Mouse (Mus musculus): ENCODE measurements around the gene Platr17. TPM values are rescaled to one million over a fixed set of nuclear protein-coding genes. Genes with fewer than 3 reads are reported as not detected.
A peak's percentile ranks its signal among the peaks of the same experiment; 100 is the strongest.

The Platr17 gene
- polyA plus RNA-seq, 1 experiment from 2014 or later, result 0.20 TPM

- H3K4me3 ChIP-seq, result peak within 1 kb of the TSS; percentile 87
- WGBS, result under 1% methylated on average over 68 of the region's 68 CpGs
- H3K4me1 ChIP-seq, result peaks cover 28% of the 10 kb centered on the region
- peaks cover 40% of the 10 kb centered on the region for H3K36me3 ChIP-seq
- DNase-seq (ENCODE audit: low spot score), result peak; percentile 99
- no peaks in the 10 kb centered on the region for H3K27me3 ChIP-seq (ENCODE audit: low read depth, poor library complexity, severe bottlenecking)
- H3K9me3 ChIP-seq (replicated peaks), result no peaks in the 10 kb centered on the region
- H3K27ac ChIP-seq, result peak within 1 kb of the TSS; percentile 92
These were observed 4.3 kb downstream of the Platr17 start, which contains the start of gene Daxx for GRCm38 (mm10) chr17:33909077-33909868. Gene Daxx, plus strand, starts transcription at chr17:33909414.

- under 1% methylated on average over 14 of the region's 14 CpGs for WGBS
- peak; percentile 50 for DNase-seq (ENCODE audit: low spot score)
- peak overlapping the region; percentile 92 for H3K27ac ChIP-seq
- H3K4me1 ChIP-seq, result peaks cover 29% of the 10 kb centered on the region
- H3K36me3 ChIP-seq, result peaks cover 46% of the 10 kb centered on the region
- H3K9me3 ChIP-seq (replicated peaks), result no peaks in the 10 kb centered on the region
- peak overlapping the region; percentile 87 for H3K4me3 ChIP-seq
- no peaks in the 10 kb centered on the region for H3K27me3 ChIP-seq (ENCODE audit: low read depth, poor library complexity, severe bottlenecking)
These were observed 4.9 kb downstream of the Platr17 start for GRCm38 (mm10) chr17:33909869-33910250.

- no peak for DNase-seq (ENCODE audit: low spot score)
- Histone ChIP-seq H3K36me3 (peaks cover 50% of the 10 kb centered on the region), H3K4me1 (peaks cover 31% of the 10 kb centered on the region)
These were observed 5.6 kb downstream of the Platr17 start for GRCm38 (mm10) chr17:33910346-33911051.

GRCm38 (mm10) chr17:33911052-33911812, 6.3 kb downstream of the Platr17 start:
- Histone ChIP-seq H3K4me3 (no peak overlapping the region), H3K27ac (no peak overlapping the region), H3K36me3 (peaks cover 50% of the 10 kb centered on the region), H3K4me1 (peaks cover 31% of the 10 kb centered on the region), H3K9me3 (replicated peaks) (no peaks in the 10 kb centered on the region), H3K27me3 (ENCODE audit: low read depth, poor library complexity, severe bottlenecking) (no peaks in the 10 kb centered on the region)
- no peak for DNase-seq (ENCODE audit: low spot score)
- WGBS, result 94% methylated on average over 31 of the region's 31 CpGs

More at GRCm38 (mm10) chr17:33910346-33911051, 5.6 kb downstream of the Platr17 start:
- H3K27me3 ChIP-seq (ENCODE audit: low read depth, poor library complexity, severe bottlenecking), result no peaks in the 10 kb centered on the region
- H3K27ac ChIP-seq, result peak overlapping the region; percentile 92; the same call in 1 of the 2 replicates
- 56% methylated on average over 11 of the region's 11 CpGs for WGBS
- H3K4me3 ChIP-seq, result peak overlapping the region; percentile 87
- H3K9me3 ChIP-seq (replicated peaks), result no peaks in the 10 kb centered on the region

GRCm38 (mm10) chr17:33911813-33912414, 7.0 kb downstream of the Platr17 start:
- Histone ChIP-seq H3K27me3 (ENCODE audit: low read depth, poor library complexity, severe bottlenecking) (no peaks in the 10 kb centered on the region), H3K27ac (no peak overlapping the region), H3K9me3 (replicated peaks) (no peaks in the 10 kb centered on the region), H3K4me3 (peak overlapping the region; percentile 7; the same call in 1 of the 2 replicates), H3K4me1 (peaks cover 37% of the 10 kb centered on the region), H3K36me3 (peaks cover 52% of the 10 kb centered on the region)
- WGBS, result 91% methylated on average over 28 of the region's 28 CpGs
- DNase-seq (ENCODE audit: low spot score), result no peak

- DNase-seq (ENCODE audit: low spot score), result no peak
- WGBS, result 91% methylated on average over 10 of the region's 10 CpGs
- Histone ChIP-seq H3K27me3 (ENCODE audit: low read depth, poor library complexity, severe bottlenecking) (0 out of 2 replicates have a peak, but pooled peaks cover 1% of the 10 kb centered on the region), H3K4me1 (peaks cover 37% of the 10 kb centered on the region), H3K9me3 (replicated peaks) (no peaks in the 10 kb centered on the region), H3K36me3 (peaks cover 65% of the 10 kb centered on the region), H3K4me3 (peak overlapping the region; percentile 12; the same call in 1 of the 2 replicates), H3K27ac (no peak overlapping the region)
These were observed 8.3 kb downstream of the Platr17 start for GRCm38 (mm10) chr17:33913264-33913663.

GRCm38 (mm10) chr17:33913905-33914304, 9.0 kb downstream of the Platr17 start:
- DNase-seq (ENCODE audit: low spot score), result no peak
- no peaks in the 10 kb centered on the region for H3K9me3 ChIP-seq (replicated peaks)
- H3K27me3 ChIP-seq (ENCODE audit: low read depth, poor library complexity, severe bottlenecking), result peaks cover 7% of the 10 kb centered on the region; the same call in 1 of the 2 replicates
- H3K27ac ChIP-seq, result no peak overlapping the region
- WGBS, result 95% methylated on average over 8 of the region's 8 CpGs
- H3K4me3 ChIP-seq, result 0 out of 2 replicates have a peak overlapping the region, but pooled peaks have one; percentile 12
- peaks cover 69% of the 10 kb centered on the region for H3K36me3 ChIP-seq
- H3K4me1 ChIP-seq, result peaks cover 39% of the 10 kb centered on the region

- Histone ChIP-seq H3K4me3 (peak overlapping the region; percentile 72), H3K9me3 (replicated peaks) (no peaks in the 10 kb centered on the region), H3K27ac (no peak overlapping the region), H3K36me3 (peaks cover 69% of the 10 kb centered on the region), H3K27me3 (ENCODE audit: low read depth, poor library complexity, severe bottlenecking) (peaks cover 7% of the 10 kb centered on the region; the same call in 1 of the 2 replicates), H3K4me1 (peaks cover 49% of the 10 kb centered on the region)
- no peak for DNase-seq (ENCODE audit: low spot score)
- WGBS, result 80% methylated on average over 13 of the region's 13 CpGs
These were observed 10.0 kb downstream of the Platr17 start for GRCm38 (mm10) chr17:33914969-33915391.

- Histone ChIP-seq H3K27ac (peak within 1 kb of the TSS; percentile 94), H3K4me1 (peaks cover 50% of the 10 kb centered on the region), H3K4me3 (peak within 1 kb of the TSS; percentile 72), H3K36me3 (peaks cover 64% of the 10 kb centered on the region), H3K9me3 (replicated peaks) (no peaks in the 10 kb centered on the region), H3K27me3 (ENCODE audit: low read depth, poor library complexity, severe bottlenecking) (peaks cover 7% of the 10 kb centered on the region; the same call in 1 of the 2 replicates)
- WGBS, result under 1% methylated on average over 34 of the region's 34 CpGs
- peak; percentile 95 for DNase-seq (ENCODE audit: low spot score)
These were observed 10.8 kb downstream of the Platr17 start, which contains the start of the genes Tapbp and Zbtb22 for GRCm38 (mm10) chr17:33915671-33916250. Gene Tapbp, plus strand, starts transcription at chr17:33915899. Gene Zbtb22, plus strand, starts transcription at chr17:33915904.

- 3% methylated on average over 15 of the region's 20 CpGs for WGBS
- H3K36me3 ChIP-seq, result peaks cover 59% of the 10 kb centered on the region
These were observed 11.4 kb downstream of the Platr17 start for GRCm38 (mm10) chr17:33916294-33916693.

GRCm38 (mm10) chr17:33916847-33917655, 12.1 kb downstream of the Platr17 start:
- no peak for DNase-seq (ENCODE audit: low spot score)
- peaks cover 7% of the 10 kb centered on the region; the same call in 1 of the 2 replicates for H3K27me3 ChIP-seq (ENCODE audit: low read depth, poor library complexity, severe bottlenecking)
- H3K4me3 ChIP-seq, result peak overlapping the region; percentile 72
- peaks cover 51% of the 10 kb centered on the region for H3K36me3 ChIP-seq
- 82% methylated on average over 31 of the region's 31 CpGs for WGBS
- no peaks in the 10 kb centered on the region for H3K9me3 ChIP-seq (replicated peaks)
- H3K4me1 ChIP-seq, result peaks cover 47% of the 10 kb centered on the region
- H3K27ac ChIP-seq, result no peak overlapping the region

More at GRCm38 (mm10) chr17:33916294-33916693, 11.4 kb downstream of the Platr17 start:
- Histone ChIP-seq H3K4me3 (peak overlapping the region; percentile 72), H3K9me3 (replicated peaks) (no peaks in the 10 kb centered on the region), H3K27ac (peak overlapping the region; percentile 94), H3K27me3 (ENCODE audit: low read depth, poor library complexity, severe bottlenecking) (peaks cover 7% of the 10 kb centered on the region; the same call in 1 of the 2 replicates), H3K4me1 (peaks cover 49% of the 10 kb centered on the region)
- DNase-seq (ENCODE audit: low spot score), result no peak
